Mouse (Mus musculus): ENCODE data around the gene Olfr57. TPM values are rescaled to one million over a fixed set of nuclear protein-coding genes. Genes with fewer than 3 reads are reported as not detected.
"Not testable (repeated sequence)": the region's sequence is repeated elsewhere in the genome, so short reads cannot be mapped to it uniquely, and the experiment has no call there.

The Olfr57 gene
- polyA plus RNA-seq (2017; shearing (Covaris generic)): not detected

- no peak for ATAC-seq
Observed at GRCm38 (mm10) chr10:79028441-79028840, at the start of gene Olfr57. TSS of gene Olfr57 (plus strand) at chr10:79028741.

GRCm38 (mm10) chr10:78980750-78981149 lies 47.8 kb upstream of the Olfr57 start, which contains the start of gene Olfr1352:
TSS of gene Olfr1352 (plus strand) at chr10:78981050.
- no peak for ATAC-seq

GRCm38 (mm10) chr10:79012172-79012571 lies 16.4 kb upstream of the Olfr57 start, which contains the start of gene Olfr1351:
TSS of gene Olfr1351 (plus strand) at chr10:79012472.
- no peak for ATAC-seq

GRCm38 (mm10) chr10:79042457-79042856 lies 13.9 kb downstream of the Olfr57 start:
- ATAC-seq: not testable (repeated sequence)

GRCm38 (mm10) chr10:79057370-79057769 lies 28.8 kb downstream of the Olfr57 start:
- not testable (repeated sequence) for ATAC-seq

Other genes with a start within 250 kb of the Olfr57 start
- not detected for gene Slc1a6, start 248.2 kb upstream of the Olfr57 start, polyA plus RNA-seq (2017; shearing (Covaris generic))
- gene Olfr1356, start 176.6 kb upstream of the Olfr57 start, polyA plus RNA-seq (2017; shearing (Covaris generic)): not detected
- not detected for gene Olfr1355, start 153.2 kb upstream of the Olfr57 start, polyA plus RNA-seq (2017; shearing (Covaris generic))
- not detected for gene Olfr1354, start 115.6 kb upstream of the Olfr57 start, polyA plus RNA-seq (2017; shearing (Covaris generic))
- not detected for gene Olfr8, start 78.1 kb upstream of the Olfr57 start, polyA plus RNA-seq (2017; shearing (Covaris generic))
- gene Olfr1353, start 65.4 kb upstream of the Olfr57 start, polyA plus RNA-seq (2017; shearing (Covaris generic)): not detected
- not detected for gene Olfr1352, start 47.7 kb upstream of the Olfr57 start, polyA plus RNA-seq (2017; shearing (Covaris generic))
- not detected for gene Olfr1351, start 16.3 kb upstream of the Olfr57 start, polyA plus RNA-seq (2017; shearing (Covaris generic))
- 10 to 100 TPM; 13.5 to 20.4 TPM for gene 2610008E11Rik, start 68.9 kb downstream of the Olfr57 start, polyA plus RNA-seq (2017; shearing (Covaris generic))
- not detected for gene Vmn2r80, start 120.0 kb downstream of the Olfr57 start, polyA plus RNA-seq (2017; shearing (Covaris generic))
- gene Vmn2r81, start 219.0 kb downstream of the Olfr57 start, polyA plus RNA-seq (2017; shearing (Covaris generic)): not detected